Mouse (Mus musculus): Measurements from ENCODE around the gene Dguok.

DNA sequence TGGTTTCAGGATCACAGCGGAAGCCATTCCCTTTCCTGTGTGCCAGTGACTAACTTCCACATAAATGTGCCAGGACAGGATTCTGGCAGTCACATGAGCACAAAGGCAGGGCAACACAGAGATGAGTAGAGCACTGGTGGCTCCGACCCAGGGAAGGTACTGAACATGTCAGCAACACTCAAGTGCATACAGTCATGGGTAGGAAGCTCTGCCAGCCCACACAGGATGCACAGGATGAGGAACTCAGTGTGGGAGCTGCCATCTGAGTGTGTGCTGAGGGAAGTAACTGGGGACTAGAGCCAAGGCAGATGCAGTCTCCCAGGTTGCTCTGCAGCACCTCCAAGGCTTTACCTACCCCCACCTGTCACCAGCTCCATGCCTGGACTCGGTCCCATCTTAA, 4.1 kb downstream of the Dguok start:
- no peak for TF ChIP-seq CTCF (IDR thresholded peaks at IDR 0.05; ENCODE audit: extremely low read depth, insufficient read depth, low read length)
- TF ChIP-seq POLR2A (IDR thresholded peaks at IDR 0.05; ENCODE audit: extremely low read depth, insufficient read depth, low read length): no peak

All from cortical plate, adult 2 months (tissue).